Mouse (Mus musculus): ENCODE measurements at regions not wholly inside any gene's neighbourhood (a gene's known extent, or its start where the extent isn't known, plus 50 kb on each side); places are given as distances from the start of the nearest gene placed in this dataset.

DNA sequence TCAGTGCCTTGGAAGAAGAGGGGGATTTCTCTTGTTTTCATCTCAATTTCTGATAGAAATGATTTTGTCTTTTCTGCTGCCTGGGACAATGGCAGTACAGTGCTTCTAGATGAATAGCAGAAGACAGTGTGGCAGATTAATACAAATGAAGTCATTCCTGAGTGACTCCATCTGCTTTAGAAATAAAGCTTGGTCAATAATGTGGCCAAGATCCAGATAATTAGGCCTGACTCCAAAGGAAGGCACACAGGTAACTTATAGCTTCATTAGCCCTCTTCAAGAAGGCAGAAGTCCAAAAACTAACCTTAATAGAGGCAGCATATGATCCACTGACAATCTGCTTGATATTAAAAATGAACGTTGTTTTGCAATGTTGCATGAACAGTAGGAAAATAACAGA lies 151.0 kb upstream of the Cdh20 start:
- TF ChIP-seq CTCF (IDR thresholded peaks at IDR 0.05; ENCODE audit: low read depth, low read length) (no peak), POLR2A (IDR thresholded peaks at IDR 0.05; ENCODE audit: insufficient read depth, low read length) (no peak), EP300 (IDR thresholded peaks at IDR 0.05; ENCODE audit: insufficient read depth, low read depth, low read length) (no peak)

Measured in ES-Bruce4 (cell line).